Mouse (Mus musculus) E14TG2a.4 (cell line): ENCODE results near the gene Nprl3.

Experiments
- CTCF ChIP-seq: conservative IDR thresholded peaks from 2 replicates; pipeline ENCODE4 v1.5.1; 2014; ENCODE audit warnings: low read length
- POU5F1 ChIP-seq: IDR thresholded peaks from 2 replicates; pipeline ENCODE4 v1.6.1; 2014; ENCODE audit warnings: low read length, borderline replicate concordance

GRCm38 (mm10) chr11:32302824-32303419 is 35.4 kb upstream of the Nprl3 start:
- no peak for TF ChIP-seq CTCF
- no peak for TF ChIP-seq POU5F1
